Mouse (Mus musculus) bone marrow, adult 2 months (tissue): ENCODE results near the gene AW822073.

ENCODE experiments used
- CTCF ChIP-seq: fragments of 200-500 bp; IDR thresholded peaks from 2 replicates; pipeline ENCODE4 v1.5.1; 2011; ENCODE audit warnings: low read length, control low read depth; ENCODE audit not compliant: control insufficient read depth, insufficient read depth
- POLR2A ChIP-seq: fragments of 200-500 bp; IDR thresholded peaks from 2 replicates; pipeline ENCODE4 v1.6.1; 2011; ENCODE audit warnings: low read depth, mild to moderate bottlenecking, control low read depth, low read length, borderline replicate concordance; ENCODE audit not compliant: control insufficient read depth

DNA sequence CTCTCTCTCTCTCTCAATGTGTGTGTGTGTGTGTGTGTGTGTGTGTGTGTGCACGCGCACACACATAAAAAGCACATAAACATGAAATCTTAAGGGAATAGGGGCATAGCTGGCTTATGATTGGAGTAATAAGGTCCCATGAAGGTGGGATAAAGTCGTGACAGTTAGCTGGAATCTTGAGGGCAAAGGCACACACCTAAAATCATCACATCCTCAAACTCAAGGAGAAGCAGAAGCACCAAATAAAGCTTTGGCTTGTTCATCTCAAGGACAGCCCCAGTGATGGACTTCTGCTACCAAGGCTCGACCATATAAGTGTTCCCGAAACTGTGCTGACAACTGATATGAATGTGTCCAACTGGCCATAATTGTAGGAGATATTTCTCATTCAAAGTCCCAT is 9.8 kb downstream of the AW822073 start:
- no peak for TF ChIP-seq CTCF
- no peak for TF ChIP-seq POLR2A
